Mouse (Mus musculus) liver, adult 2 months (tissue): Measurements from ENCODE around the gene Dclk1. TPM values are rescaled to one million over a fixed set of nuclear protein-coding genes. Genes with fewer than 3 reads are reported as not detected.

ENCODE experiments used
- DNase-seq: peaks from one replicate; pipeline ENCODE4 v3.0.0-alpha.2; 2011; ENCODE audit warnings: low read depth, low spot score; ENCODE audit errors: extremely low read depth
- H3K27ac ChIP-seq: fragments of 200-500 bp; replicated peaks from 2 replicates; pipeline ENCODE4 v1.5.1; 2012; ENCODE audit warnings: low read depth, mild to moderate bottlenecking, control low read depth, inconsistent platforms, low read length; ENCODE audit not compliant: insufficient read depth
- H3K27me3 ChIP-seq: fragments of 200-500 bp; 2 replicates; pipeline ENCODE4 v1.6.1; 2012; ENCODE audit warnings: mild to moderate bottlenecking, moderate library complexity, low read length, inconsistent platforms; ENCODE audit not compliant: control insufficient read depth, insufficient read depth
- H3K36me3 ChIP-seq: fragments of 200-500 bp; 2 replicates; pipeline ENCODE4 v1.6.1; 2012; ENCODE audit warnings: low read length, inconsistent platforms; ENCODE audit not compliant: control insufficient read depth, insufficient read depth
- H3K4me1 ChIP-seq: fragments of 200-500 bp; 2 replicates; pipeline ENCODE4 v1.6.1; 2011; ENCODE audit warnings: low read length; ENCODE audit not compliant: control insufficient read depth, insufficient read depth
- H3K4me3 ChIP-seq: fragments of 200-500 bp; 2 replicates; pipeline ENCODE4 v1.5.1; 2011; ENCODE audit warnings: low read depth, mild to moderate bottlenecking, control low read depth, low read length, moderate library complexity; ENCODE audit not compliant: insufficient read depth
- H3K79me2 ChIP-seq: fragments of 200-500 bp; 2 replicates; pipeline ENCODE4 v1.6.1; 2012; ENCODE audit warnings: inconsistent platforms, mild to moderate bottlenecking, low read length, moderate library complexity; ENCODE audit not compliant: control insufficient read depth, insufficient read depth
- H3K9ac ChIP-seq: fragments of 200-500 bp; 2 replicates; pipeline ENCODE4 v1.6.1; 2012; ENCODE audit warnings: low read depth, mild to moderate bottlenecking, control low read depth, inconsistent platforms, low read length
- CTCF ChIP-seq: fragments of 200-500 bp; IDR thresholded peaks from 2 replicates; pipeline ENCODE4 v1.5.1; 2011; ENCODE audit warnings: low read depth, low read length, control low read depth
- POLR2A ChIP-seq: fragments of 200-500 bp; IDR thresholded peaks from 2 replicates; pipeline ENCODE4 v1.6.1; 2011; ENCODE audit warnings: low read length, control low read depth; ENCODE audit not compliant: insufficient read depth; ENCODE audit errors: extremely low read depth
- WGBS: fragments of 180-500 bp; shearing (Covaris S2); methylation state at CpG from one replicate; pipeline ENCODE4 v1.1.7; 2018; 5-methylcytosine and 5-hydroxymethylcytosine counted together
- polyA plus RNA-seq: library from polyadenylated mRNA; depleted of rRNA; stranded (reverse); fragments of >200 nt; gene quantifications from 2 replicates; pipeline ENCODE4 v1.2.3, GENCODE M21; 2012
- total RNA-seq: library from RNA; depleted of rRNA; stranded (reverse); fragments of >200 nt; gene quantifications from 2 replicates; pipeline ENCODE4 v1.2.3, GENCODE M21; 2014

Dclk1 gene
- total and polyA plus RNA-seq, 2 experiments, result 0.46 TPM; not detected in 1

GRCm38 (mm10) chr3:55532175-55532973, 290.2 kb downstream of the Dclk1 start:
- DNase-seq, result no peak
- no peak overlapping the region for H3K9ac ChIP-seq
- H3K27me3 ChIP-seq, result no peaks in the 10 kb centered on the region
- no peak for TF ChIP-seq CTCF
- TF ChIP-seq POLR2A, result no peak
- no peaks in the 10 kb centered on the region for H3K79me2 ChIP-seq
- 78% methylated on average over 17 of the region's 17 CpGs for WGBS
- no peaks in the 10 kb centered on the region for H3K36me3 ChIP-seq
- H3K4me1 ChIP-seq, result no peaks in the 10 kb centered on the region
- no peak overlapping the region for H3K4me3 ChIP-seq
- H3K27ac ChIP-seq, result no peak overlapping the region

GRCm38 (mm10) chr3:55535591-55536200, 293.5 kb downstream of the Dclk1 start:
- no peak for TF ChIP-seq CTCF
- no peak for TF ChIP-seq POLR2A
- DNase-seq, result no peak
- Histone ChIP-seq H3K4me1 (no peaks in the 10 kb centered on the region), H3K27ac (no peak overlapping the region), H3K9ac (no peak overlapping the region), H3K36me3 (no peaks in the 10 kb centered on the region), H3K79me2 (no peaks in the 10 kb centered on the region), H3K27me3 (no peaks in the 10 kb centered on the region), H3K4me3 (no peak overlapping the region)
- 80% methylated on average over 9 of the region's 9 CpGs for WGBS

- no peak overlapping the region for H3K4me3 ChIP-seq
- H3K27me3 ChIP-seq, result no peaks in the 10 kb centered on the region
- H3K79me2 ChIP-seq, result no peaks in the 10 kb centered on the region
- H3K4me1 ChIP-seq, result no peaks in the 10 kb centered on the region
- H3K27ac ChIP-seq, result no peak overlapping the region
- DNase-seq, result no peak
- no peak overlapping the region for H3K9ac ChIP-seq
- no peaks in the 10 kb centered on the region for H3K36me3 ChIP-seq
- 68% methylated on average over 6 of the region's 6 CpGs for WGBS
- no peak for TF ChIP-seq CTCF
- no peak for TF ChIP-seq POLR2A
These were observed 294.7 kb downstream of the Dclk1 start for GRCm38 (mm10) chr3:55536901-55537300.

- no peak for TF ChIP-seq CTCF
- no peak for TF ChIP-seq POLR2A
- no peaks in the 10 kb centered on the region for H3K4me1 ChIP-seq
- H3K4me3 ChIP-seq, result no peak overlapping the region
- no peaks in the 10 kb centered on the region for H3K36me3 ChIP-seq
- H3K9ac ChIP-seq, result no peak overlapping the region
- no peak overlapping the region for H3K27ac ChIP-seq
- 82% methylated on average over 5 of the region's 5 CpGs for WGBS
- no peak for DNase-seq
- no peaks in the 10 kb centered on the region for H3K27me3 ChIP-seq
- no peaks in the 10 kb centered on the region for H3K79me2 ChIP-seq
These were observed 295.6 kb downstream of the Dclk1 start for GRCm38 (mm10) chr3:55537714-55538113.

GRCm38 (mm10) chr3:55539400-55539799, 297.2 kb downstream of the Dclk1 start:
- no peaks in the 10 kb centered on the region for H3K27me3 ChIP-seq
- H3K27ac ChIP-seq, result no peak overlapping the region
- 78% methylated on average over 4 of the region's 4 CpGs for WGBS
- H3K36me3 ChIP-seq, result no peaks in the 10 kb centered on the region
- DNase-seq, result no peak
- H3K9ac ChIP-seq, result no peak overlapping the region
- TF ChIP-seq CTCF, result no peak
- no peak for TF ChIP-seq POLR2A
- no peak overlapping the region for H3K4me3 ChIP-seq
- no peaks in the 10 kb centered on the region for H3K4me1 ChIP-seq
- no peaks in the 10 kb centered on the region for H3K79me2 ChIP-seq

GRCm38 (mm10) chr3:55539811-55540293, 297.7 kb downstream of the Dclk1 start:
- 82% methylated on average over 12 of the region's 12 CpGs for WGBS

More at GRCm38 (mm10) chr3:55539811-55540293, 297.7 kb downstream of the Dclk1 start:
- H3K79me2 ChIP-seq, result no peaks in the 10 kb centered on the region
- no peak for TF ChIP-seq POLR2A
- TF ChIP-seq CTCF, result no peak
- no peaks in the 10 kb centered on the region for H3K36me3 ChIP-seq
- no peak for DNase-seq
- H3K4me3 ChIP-seq, result no peak overlapping the region
- no peak overlapping the region for H3K9ac ChIP-seq
- no peaks in the 10 kb centered on the region for H3K27me3 ChIP-seq
- no peaks in the 10 kb centered on the region for H3K4me1 ChIP-seq
- no peak overlapping the region for H3K27ac ChIP-seq
